Mouse (Mus musculus) fat pad, adult 2 months (tissue): ENCODE data around the gene Spata1.

Experiments
- DNase-seq: peaks from one replicate; pipeline ENCODE4 v3.0.0-alpha.2; 2011; ENCODE audit warnings: low read depth, low spot score; ENCODE audit errors: extremely low read depth

The Spata1 gene

DNA sequence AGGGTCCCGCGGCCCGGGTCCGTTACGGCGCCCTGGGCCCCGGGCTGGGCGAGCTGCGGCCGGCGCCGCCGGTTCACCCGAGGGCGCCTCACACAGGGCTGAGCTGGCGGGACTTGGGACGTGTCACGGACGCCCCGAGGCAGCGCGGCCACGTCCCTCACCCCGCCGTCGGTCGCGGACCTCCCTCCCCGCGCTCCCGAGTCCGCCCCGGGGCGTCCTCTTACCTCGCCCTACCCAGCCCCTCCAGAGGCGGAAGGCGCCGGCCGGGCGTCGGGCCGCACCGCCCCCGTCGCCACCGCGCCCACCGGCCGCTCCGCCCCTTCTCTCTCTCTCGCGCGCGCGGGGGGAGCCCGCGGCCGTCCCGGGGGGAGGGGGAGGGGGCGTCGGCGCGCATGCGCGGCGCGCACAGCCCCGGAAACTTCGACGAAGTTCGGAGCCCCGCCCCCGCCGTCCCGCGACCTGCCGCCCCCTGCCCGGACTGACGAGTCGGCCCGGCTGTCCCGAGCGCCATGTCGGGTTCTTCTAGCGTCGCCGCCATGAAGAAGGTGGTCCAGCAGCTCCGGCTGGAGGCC lies at the start of gene Spata1, which contains the start of gene Gng5:
Spata1 (minus strand) TSS at position 323 of the 572 bp plus-strand sequence.
Gng5 (plus strand) TSS at position 377 of the 572 bp plus-strand sequence.
- no peak for DNase-seq

DNA sequence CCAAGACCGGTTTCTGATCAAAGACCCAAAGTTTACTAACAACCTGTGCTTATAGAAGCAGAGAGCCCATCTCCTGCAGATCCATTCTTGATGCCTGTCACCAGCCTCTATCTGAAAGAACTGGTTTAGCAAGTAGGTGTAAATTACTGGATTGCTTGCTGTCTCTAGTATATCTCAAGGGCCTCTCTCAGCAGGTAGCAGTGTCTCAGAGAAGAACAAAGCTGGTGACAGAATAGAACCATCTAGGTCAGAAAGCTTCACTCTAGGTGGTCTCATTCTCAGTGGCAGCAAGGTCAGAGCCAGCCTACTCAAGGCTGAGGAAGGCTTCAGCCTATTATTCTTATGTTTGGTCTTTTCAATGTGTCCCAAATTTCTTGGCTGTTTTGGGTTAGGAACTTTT lies 44.1 kb upstream of the Spata1 start:
- no peak for DNase-seq

DNA sequence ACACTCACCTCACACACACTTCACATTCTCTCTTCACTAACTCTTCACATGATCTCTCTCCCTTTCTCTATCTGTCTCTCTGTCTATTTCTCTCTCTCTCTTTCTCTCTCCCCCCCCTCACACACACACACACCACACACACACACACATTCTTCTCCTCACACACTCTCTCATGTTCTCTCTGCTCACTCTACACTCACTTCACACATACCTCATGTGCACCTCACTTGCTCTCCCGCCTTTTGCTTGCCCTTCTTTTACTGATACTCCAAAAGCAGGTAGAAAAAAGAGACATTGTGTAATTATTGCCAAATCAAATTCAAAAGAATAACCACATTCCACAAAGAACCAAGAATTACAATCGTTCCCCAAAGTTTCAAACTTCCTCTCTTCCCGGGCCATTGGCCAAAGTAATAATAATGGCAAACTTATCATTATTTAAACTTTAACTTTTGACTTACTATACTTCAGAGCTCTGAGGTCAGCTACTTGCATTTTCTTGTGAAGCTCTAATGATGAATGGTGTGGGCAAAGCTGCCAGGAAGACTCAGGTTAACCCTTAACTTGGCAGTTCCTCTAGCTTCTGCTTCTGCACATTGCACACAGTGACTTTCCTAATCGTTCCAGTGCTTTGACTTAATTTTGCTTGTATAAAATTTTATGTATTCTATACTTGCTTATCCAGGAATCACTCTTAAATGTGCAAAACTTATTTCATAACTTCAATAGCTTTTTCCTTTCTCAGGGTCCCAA lies 41.1 kb upstream of the Spata1 start:
- DNase-seq: no peak

DNA sequence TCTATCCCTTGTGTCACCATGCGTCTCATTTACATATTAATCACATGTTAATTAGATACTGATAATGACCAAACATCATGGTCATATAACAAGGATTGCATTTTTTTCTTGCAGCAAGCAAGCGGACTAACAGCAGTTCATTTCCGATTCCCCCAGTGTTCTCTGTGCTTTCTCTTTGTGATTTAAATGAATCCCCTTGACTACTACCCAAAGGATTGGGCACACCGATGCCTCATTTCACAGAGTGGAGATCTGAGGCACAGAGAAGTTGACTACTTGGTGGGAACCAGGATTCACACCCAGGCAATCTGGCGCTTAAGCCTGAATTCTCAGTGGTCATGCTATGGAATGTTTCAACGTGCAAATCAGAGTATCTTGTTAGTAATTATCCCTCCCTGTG lies 35.4 kb upstream of the Spata1 start:
- no peak for DNase-seq

DNA sequence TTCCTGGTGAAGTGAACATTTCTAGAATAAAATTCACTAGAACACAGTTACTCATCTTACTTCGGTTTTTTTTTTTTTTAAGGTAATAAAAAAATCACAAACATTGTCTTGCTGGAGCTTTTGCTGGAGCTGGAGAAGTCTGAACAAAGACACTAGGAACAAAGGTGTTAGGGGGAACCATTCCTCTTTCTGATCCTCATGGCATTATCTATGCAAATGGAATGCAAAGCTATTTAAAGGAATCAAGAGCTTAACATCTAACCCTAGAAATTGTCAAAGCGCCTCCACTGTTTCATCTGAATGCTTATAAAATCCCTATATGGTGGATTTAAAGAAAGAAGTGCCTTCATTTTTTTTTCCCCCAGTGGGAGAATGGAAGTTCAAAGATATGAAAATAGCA lies 28.8 kb upstream of the Spata1 start:
- no peak for DNase-seq

DNA sequence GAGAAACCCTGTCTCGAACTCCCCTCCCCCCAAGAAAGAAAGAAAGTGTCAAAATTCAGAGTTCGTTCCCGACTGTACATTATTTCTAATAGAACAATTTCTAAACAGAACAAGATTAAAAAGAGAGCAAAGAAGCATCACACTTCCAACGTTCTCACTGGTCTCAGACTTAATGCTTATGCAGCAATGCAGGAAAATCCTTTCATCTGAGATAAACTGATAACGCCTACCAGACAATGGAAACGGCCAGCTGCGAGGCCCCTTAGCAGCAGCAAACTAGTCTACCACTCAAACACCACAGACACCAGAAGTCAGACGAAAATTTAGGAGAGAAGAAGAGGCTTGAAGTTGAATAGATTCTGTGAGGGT lies 22.1 kb upstream of the Spata1 start:
- DNase-seq: no peak

DNA sequence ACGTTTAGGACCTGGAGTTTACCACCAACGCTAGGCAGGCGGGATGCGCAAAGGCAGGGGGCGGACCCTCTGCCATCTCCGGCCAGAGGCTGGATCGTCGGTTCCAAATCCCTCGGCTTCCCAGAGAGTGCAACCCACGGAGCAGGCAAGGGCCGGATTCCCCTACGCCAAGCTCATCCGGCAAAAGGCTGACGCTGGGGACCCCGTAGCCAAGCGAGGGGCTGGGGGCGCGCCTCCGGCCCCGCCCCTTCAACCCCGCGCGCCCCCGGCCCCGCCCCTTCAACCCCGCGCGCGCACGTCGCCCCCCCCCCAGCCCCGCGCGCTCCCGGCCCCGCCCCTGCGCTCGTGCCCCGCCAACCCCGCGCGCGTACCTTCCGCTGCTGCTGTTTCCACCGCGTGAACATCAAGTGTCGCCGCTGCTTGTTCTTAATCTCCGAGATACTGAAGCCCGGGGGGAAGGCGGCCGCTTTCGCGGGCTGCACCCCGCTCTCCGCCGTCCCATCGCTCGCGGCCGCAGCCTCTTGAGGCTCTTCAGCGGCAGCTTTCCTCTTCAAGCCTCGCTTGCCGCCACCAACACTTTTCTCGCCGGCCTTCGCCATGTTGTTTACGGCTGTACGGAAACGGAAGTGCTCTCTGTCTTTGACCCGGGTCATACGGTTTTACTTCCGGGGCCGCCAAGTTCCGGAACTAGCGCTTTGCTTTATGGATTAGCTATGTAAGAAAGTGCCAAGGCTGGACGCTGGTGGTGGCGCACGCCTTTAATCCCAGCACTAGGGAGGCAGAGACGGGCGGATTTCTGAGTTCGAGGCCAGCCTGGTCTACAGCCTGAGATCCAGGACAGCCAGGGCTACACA lies 21.5 kb upstream of the Spata1 start, which contains the start of gene Rpf1:
Rpf1 (minus strand) TSS at position 632 of the 854 bp plus-strand sequence.
- peak; percentile 54 for DNase-seq

DNA sequence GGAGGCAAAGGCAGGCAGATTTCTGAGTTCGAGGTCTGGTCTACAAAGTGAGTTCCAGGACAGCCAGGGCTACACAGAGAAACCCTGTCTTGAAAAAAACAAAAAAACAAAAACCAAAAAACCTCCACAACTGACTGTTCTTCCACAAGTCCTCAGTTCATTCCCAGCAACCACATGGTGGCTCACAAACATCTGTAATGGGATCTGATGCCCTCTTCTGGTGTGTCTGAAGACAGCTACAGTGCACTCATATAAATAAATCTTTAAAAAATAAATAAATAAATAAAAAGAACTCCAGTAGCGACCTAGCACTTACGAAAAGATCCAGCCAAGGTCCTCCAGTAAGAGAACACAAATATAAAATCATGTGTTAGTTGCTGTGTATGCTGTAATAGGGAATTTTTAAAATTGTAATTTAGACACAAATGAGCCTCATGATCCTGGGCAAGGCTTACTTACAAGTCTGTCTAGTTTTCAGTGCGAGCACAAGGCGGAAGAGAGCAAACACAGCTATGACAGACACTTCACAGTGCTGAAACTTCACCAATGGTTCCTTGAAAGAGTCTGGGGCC lies 20.8 kb upstream of the Spata1 start:
- DNase-seq: no peak

DNA sequence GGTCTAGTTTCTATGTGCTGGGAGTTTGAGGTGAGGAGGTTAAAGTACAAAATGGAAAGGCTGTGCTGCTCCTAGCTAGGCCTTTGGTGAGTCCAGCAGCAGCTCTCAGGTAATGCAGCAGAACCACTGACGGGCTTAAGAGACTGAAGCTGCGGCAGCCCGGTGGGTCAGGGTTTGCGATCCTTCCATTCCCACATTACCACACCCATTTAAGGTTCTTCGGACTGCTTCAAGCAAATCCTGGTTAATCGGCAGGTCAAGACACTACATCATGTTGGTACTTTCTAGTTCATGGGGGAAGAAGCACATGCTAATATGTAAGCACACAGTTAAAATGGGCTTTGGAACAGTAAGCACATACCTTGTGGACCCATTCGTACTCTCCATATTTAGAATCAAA lies 7.2 kb upstream of the Spata1 start:
- DNase-seq: no peak

DNA sequence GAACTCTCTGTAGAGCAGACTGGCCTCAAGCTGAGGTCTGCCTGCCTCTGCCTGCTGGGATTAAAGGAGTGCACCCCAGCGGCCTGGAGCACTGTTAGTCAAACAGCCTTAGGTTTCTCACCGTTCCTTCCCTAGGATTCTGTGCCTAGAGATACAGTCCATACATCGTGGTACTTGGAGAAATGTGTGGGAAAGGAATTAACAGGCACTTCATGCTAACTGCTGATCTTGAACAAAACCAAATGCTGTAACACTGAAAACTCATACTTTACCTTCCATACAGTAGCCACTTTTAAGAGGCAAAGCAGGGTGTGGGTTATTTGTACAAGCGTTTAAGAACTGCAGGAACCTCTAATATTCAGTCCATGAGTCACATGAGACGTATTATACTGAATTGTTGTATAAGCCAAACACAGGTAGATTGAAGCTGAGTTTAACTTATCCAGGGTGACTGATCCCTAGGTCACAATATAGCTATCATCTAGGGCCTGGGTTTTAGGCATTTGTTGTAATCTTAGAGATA lies 2.1 kb upstream of the Spata1 start:
- no peak for DNase-seq

DNA sequence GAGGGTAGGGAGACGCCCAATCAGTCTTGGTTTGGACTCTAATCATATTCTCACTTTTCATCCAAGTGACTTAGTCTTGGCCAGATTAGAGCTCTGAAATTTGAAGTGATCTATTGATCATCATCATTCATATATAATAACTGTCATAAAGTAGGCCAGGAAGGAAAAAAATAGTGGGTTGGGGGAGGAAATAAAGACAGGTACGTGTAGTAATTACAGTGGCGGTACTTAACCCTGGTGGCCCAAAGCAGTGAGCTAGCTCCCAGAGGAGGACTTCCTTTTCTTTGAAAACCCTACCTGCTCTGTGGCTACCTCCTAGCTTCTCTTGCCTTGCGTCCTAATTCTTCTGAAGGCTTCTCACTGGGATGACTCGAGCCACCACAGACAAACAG lies 1.3 kb upstream of the Spata1 start:
- DNase-seq: no peak

DNA sequence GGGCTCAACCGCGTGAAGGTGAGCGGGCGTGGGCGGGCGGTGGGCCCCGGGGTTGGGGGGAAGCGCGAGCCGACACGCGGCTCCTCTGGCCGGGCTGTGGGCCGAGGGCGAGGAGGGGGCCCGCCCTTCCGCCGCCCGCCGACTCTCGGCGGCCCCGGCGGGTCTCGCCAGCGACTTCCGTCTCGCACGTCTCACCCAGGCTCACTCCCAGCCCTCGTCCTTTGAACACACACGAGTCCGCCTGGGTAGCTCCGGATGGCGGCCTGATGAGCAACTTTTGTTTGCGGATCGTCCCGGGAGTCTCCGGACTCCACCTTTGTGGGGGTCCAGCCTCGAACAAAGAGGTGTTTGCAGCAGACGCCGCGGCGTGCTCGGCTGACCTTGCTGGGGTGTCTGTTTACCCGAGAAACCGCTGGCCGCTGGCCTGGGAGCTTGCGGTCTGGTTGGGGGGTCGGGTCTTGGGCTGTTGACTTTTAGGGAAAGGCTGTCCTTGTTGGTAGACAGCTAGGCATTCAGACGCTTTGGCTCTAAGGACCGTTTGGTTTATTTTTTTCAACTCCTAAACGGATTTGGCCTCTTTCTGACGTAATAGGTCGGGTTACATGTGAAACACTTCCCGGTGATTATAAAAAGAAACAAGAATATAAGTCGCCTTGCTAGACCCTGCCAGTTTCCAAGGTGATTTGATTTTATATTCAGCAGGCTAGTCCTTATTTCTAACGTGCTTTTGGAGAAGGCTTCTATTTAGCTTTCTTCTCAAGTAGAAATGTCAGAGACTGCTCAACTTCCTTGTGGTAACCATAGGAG lies 653 bp upstream of the Spata1 start:
- no peak for DNase-seq

DNA sequence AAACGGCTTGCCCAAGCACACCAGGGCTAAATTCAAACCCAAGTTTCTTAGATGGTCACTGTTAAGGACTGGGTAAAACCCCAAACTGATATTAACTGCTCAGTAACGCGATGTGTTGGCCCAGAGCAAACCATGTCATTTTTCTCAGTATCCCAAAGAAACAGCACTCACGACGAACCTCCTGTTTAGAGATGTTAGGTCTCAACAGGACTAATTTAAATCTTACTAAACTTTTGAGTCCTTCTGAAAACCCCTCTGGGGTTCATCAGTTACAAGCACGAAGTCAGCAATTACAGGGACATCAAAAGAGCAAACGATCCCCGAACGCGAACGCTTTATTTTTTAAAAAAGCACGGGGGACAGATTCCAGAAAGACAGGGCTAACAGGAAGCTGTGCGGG lies 564 bp downstream of the Spata1 start:
- DNase-seq: no peak

DNA sequence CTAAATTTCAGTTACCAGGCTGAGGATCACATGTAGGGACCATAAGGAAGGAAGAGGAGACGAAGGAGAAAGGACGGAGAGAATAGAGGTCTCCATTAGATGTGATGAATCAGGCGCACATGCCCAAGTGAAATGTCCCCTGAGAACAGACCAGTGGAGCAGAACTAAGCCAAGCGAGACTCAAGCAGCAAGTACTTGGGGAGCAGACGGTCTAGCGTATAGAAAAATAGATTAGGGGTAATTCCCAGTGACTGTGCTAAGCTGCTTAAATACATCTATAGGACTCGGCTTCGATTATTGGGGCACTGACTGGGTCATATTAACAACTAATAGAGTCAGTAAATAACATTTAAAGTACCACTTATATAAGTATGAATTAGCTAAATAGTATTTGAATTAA lies 4.6 kb downstream of the Spata1 start:
- no peak for DNase-seq

DNA sequence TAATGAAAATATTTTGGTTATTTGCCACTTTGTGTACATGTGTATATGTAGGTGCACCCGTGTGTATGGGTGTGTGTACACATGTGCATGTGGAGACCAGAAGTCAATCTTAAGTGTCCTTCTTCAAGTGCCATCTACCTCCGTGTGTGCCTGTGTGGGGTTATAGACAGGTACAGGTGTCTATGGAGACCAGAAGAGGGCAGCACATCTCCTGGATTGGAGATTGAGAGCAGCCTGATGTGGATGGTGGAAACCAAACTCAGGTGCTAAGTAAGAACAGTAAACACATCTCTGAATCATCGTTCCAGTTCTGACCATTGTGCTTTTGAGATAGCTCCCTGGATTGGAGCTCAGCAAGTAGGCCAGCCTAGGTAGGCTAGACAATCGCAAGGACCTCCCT lies 13.1 kb downstream of the Spata1 start:
- no peak for DNase-seq

DNA sequence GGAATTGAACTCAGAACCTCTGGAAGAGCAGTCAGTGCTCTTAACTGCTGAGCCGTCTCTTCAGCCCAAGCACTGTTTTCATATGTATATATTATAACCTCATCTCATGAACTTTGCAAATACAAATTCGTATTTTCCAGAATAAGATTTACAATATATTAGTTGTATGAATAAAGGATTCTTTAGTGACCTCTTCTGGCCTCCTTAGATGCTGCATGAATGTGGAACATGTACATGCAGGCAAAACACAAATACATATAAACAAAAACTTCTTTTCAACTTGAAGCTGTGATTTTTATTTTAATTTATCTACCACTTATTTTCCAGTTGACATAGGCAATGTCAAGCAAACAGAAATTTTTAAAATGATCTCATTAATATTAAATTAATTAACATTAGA lies 17.5 kb downstream of the Spata1 start:
- DNase-seq: no peak

DNA sequence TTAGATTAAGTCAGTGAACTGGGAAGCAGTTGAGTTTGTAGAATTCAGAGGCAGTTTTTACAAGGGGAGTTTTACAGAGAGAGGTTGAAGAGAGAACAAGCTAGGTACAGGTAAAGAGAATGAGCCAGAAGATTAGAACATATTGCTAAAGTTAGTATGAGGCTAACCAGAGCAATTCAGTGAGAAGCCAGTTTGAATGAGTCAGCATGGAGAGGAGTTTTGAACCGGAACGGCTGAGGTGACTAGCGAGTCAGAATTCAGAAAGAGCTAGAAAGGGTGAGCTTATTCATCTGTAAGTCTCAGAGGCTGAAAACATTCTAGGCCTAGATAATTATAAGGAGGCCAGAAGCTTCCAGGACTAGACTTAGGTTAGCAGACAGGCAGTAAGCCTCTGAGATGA lies 25.1 kb downstream of the Spata1 start:
- DNase-seq: no peak

DNA sequence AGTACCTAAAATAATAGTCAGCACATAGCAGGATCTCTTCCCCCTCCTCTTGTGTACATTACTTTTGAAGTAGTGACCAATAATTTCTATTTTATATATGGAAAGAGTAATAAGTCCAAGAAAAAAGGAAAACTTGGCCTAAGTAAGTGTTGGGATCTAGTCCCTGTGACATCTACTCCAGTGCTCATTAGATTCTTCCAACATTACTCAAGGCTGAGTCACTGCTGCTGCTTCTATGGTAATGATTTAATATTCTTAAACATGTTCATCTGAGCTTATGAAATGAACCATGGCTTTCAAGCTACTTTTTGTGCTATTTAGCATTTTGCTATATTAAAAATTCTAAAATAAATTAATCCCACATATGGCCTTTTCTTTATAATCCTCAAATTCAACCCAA lies 25.8 kb downstream of the Spata1 start:
- no peak for DNase-seq

DNA sequence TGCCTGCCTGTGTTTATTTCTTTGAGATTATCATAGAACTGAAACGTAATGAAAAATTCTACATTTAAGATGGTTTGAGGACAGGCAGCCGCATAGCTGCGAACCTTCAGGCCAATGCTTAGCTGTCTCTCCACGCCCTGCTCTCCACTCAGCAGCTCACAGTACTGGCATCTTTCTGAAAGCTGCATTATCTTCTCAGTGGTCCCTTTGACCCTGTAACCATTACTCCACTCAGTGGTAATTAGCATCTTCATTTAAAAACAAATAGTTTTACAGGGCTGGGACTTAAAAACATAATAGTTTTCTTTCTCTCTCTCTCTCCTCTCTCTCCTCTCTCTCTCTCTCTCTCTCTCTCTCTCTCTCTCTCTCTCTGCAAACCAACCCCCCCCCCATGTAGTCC lies 26.9 kb downstream of the Spata1 start:
- no peak for DNase-seq

DNA sequence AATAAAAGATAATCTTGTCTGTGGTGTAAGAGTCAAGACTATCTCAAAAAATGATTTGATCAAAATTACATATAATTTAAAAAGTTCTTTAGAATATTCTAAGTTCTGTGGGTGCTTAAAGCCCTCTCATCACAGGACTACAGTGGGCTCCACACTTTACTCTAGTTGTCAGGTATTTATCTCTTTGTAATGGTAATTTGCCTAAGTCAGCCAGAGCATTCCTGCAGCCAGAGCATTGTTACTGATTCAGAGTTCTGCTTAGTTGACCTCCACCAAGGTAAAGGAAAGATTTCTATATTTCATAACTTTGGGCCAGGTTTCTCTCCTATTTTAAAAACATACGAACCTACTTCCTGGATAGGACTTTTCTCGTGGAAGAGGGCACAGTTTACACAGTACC lies 30.3 kb downstream of the Spata1 start:
- DNase-seq: no peak

DNA sequence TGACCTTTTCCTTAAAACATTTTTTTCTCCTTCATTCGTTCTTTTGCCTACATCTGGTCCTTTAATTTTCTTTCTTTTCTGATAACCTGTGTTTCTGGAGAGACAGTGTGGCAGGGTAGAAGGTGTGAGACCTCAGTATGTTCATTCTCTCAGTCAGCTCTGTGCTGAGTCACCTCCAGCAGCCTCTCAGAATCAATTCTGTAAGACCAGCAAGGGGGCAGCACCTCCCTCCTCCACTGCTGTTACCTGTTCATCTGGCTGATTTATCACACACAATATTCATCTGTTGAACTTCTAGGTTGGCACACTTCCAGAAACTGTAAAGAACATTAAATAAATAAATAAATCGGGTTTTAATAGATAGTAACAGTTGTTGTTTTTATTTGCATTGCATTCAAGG lies 36.6 kb downstream of the Spata1 start:
- DNase-seq: no peak
